Mouse (Mus musculus) cortical plate, adult 2 months (tissue): ENCODE measurements at regions not wholly inside any gene's neighbourhood (a gene's known extent, or its start where the extent isn't known, plus 50 kb on each side); places are given as distances from the start of the nearest gene placed in this dataset.

Experiments
- CTCF ChIP-seq: fragments of 200-500 bp; IDR thresholded peaks from 2 replicates; pipeline ENCODE4 v1.5.1; 2011; ENCODE audit warnings: mild to moderate bottlenecking, control low read depth, low read length; ENCODE audit not compliant: insufficient read depth; ENCODE audit errors: extremely low read depth
- POLR2A ChIP-seq: fragments of 200-500 bp; IDR thresholded peaks from 2 replicates; pipeline ENCODE4 v1.6.1; 2011; ENCODE audit warnings: mild to moderate bottlenecking, low read length, control low read depth; ENCODE audit not compliant: insufficient read depth; ENCODE audit errors: extremely low read depth

DNA sequence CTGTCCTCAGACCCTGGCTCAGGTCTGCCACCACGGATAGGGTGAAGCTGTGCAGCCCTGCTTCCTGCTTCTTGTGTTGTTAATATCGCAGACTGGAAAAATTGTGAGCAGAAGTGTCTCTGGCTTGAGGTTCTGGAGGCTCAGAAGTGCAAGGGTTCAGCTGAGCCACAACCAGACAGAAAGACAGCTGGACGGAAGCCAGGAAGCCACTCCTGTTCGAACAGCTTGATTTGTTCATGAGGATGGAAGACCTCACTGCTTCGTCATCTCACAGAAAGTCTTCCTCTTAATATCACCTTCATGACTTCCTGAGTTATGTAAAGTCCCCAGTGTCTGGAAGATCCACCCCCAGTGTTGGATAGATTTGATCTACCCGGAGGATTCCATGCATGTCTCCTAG is 62.0 kb upstream of the Gm26897 start:
- TF ChIP-seq CTCF (no peak), POLR2A (no peak)
